Mouse (Mus musculus) right cerebral cortex, postnatal 10 days (tissue): ENCODE data around the gene Gm10447.

Experiments
- DNase-seq, 2 experiments: peaks; one replicate each; pipeline ENCODE4 v3.0.0; 2021; ENCODE audit warnings: low spot score in 2 of 2

Gm10447 gene

DNA sequence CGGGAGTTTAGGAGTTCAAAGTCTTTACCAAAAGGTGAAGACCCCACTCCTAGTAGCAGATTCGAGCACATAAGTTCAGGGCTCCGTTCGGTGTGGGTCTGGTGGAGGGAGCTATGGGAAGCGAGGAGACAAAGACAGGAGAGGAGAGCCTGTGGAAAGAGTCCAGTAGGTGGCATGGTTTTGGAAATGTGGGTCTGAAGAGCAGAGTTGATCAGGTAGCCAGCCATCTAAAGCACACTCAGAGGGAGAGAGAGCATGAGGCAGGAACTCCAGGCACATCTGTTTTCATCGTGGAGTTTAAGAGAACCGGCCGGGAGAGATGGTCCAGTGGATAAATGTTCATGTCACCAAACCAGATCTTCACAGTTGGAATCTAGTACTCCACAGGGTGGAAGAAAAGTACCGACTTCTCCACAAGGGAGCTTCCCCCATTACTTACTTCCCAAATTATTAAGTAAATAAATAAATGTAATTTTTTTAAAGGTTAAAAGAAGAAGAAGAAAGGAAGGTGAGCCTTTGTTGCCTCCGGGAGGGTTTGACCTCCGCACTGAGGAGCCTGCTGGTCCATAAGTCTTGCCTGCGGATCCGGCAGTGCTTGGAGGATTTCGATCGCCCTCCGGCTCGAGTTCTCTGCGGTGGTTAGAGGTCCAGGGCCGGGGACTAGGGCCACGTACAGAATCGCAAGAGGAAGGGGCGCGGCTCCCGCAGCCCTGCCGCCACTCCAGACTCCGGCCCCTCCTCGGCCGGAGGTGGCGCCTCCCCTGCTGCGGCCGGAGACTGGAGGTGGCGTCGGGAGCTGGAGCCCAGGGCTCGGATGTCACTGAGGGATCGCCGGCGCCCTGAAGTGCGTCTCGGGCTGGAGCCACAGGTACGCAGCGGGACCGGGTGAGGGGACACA, at the start of gene Gm10447, which contains the start of gene Shroom1:
Gene Gm10447 (minus strand): TSS at position 637 of the 898 bp plus-strand sequence.
Gene Shroom1 (plus strand): TSS at position 732 of the 898 bp plus-strand sequence.
- DNase-seq, result no peak

DNA sequence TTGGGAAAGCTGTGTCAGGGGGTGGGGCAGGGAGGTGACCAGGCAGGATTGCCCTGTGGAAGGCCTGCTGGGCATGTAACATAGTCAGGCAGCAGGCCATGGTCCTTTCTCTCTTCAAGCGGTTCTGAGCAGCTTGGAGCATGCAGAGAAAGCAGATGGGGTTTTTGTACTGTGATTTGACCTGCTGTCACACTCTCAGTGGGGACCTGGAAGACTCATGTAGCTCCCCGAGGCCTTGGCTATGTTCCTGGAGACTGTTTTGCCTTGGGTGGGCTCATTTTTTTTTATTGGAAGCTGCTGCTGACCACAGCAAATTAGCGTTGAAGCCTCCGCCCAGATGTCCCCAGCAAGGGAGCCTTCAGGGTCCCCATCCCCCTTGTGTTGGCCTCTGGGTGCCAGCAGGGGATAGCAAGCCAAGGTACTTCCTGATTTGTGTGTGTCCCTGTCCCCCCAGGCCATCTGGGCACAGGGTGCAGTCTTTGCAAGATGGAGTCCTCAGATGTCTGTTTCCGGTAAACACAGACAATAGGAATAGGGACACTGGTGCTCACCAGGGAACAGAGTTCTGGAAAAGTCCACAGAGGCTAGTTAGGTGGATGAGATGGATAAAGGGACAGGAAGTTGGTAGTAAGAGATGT, 48.2 kb upstream of the Gm10447 start:
- no peak for DNase-seq

DNA sequence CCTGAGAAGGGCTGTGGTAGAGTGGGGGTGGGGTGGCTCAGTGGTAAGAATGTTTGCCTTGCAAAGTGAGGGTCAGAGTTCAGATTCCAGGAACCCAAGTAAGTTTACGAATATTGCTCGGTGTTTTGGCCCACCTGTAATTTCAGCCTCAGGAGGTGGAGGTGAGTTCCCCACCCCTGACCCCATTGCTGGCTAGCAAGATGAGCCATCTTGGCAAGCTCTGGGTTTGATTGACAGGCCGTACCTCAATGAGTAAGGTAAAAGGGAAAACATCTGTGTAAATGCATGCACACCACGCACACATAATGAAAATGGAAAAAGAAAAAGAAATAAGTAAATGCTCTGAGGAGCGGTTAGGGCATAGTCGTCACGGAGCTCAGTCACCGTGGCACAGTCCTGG, 47.5 kb upstream of the Gm10447 start:
- DNase-seq, result no peak

- no peak for DNase-seq
Measured at GRCm38 (mm10) chr11:53503738-53504137, 46.8 kb upstream of the Gm10447 start.

- DNase-seq, result peak in 1 of 2 experiments; percentile 63
Measured at GRCm38 (mm10) chr11:53502039-53502765, 45.3 kb upstream of the Gm10447 start.

DNA sequence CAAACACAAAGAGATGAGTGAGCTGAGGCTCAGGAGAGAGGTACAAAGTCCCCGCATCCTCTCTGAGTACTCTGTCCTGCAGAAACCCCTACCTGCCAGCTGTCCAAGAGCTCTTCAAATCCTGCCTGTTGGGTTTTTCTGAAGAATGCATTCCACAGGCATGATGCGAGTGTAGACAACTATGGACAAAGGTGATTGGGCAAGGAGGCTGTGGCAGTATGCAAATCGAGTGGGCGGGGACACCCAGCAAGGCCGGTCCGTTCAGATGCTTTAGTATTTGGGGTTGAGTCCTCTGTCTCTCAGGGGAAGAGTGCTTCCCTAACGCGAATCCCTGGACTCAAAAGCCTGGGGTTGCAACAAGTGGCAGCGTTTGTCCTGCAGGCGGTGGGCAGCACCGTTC, 43.7 kb upstream of the Gm10447 start:
- DNase-seq, result no peak

DNA sequence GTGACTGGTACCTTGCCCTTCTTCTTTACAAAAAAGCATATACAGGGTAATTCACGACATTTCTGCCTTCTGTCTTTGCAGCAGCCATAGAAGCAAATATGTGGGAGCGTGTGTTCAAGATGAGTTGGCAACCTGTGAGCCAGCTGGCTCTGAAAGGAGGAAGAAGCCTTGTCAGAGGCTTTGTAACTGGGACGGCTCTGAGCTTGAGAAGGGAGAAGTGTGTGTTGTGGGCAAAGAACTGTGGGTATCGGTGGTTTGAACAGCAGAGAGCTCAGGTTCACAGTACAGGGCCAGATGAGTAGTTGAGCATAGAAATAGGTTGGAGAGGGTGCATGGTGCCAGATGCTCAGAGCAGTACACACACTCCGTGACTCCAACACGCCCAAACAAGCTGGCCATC, 40.0 kb upstream of the Gm10447 start:
- peak; percentile 59 to 65 for DNase-seq

DNA sequence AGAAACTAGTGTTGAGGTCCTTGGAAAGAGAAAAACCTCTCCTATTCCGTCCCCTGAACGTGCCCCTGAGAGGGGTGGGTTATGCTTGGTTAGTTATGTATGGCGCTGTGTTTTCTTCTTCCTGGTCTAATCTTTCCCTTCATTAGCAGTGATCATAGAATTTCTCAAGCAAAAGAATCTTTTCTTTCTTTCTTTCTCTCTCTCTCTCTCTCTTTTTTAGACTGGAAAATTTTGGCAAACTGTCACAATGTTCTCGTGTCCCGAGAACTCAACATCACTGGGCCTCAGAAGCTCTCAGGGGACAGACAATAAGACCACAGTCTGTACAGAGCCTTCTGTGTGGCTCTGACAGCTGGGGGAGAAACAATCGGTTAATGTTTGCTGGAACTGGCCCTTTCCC, 38.5 kb upstream of the Gm10447 start:
- DNase-seq, result no peak

DNA sequence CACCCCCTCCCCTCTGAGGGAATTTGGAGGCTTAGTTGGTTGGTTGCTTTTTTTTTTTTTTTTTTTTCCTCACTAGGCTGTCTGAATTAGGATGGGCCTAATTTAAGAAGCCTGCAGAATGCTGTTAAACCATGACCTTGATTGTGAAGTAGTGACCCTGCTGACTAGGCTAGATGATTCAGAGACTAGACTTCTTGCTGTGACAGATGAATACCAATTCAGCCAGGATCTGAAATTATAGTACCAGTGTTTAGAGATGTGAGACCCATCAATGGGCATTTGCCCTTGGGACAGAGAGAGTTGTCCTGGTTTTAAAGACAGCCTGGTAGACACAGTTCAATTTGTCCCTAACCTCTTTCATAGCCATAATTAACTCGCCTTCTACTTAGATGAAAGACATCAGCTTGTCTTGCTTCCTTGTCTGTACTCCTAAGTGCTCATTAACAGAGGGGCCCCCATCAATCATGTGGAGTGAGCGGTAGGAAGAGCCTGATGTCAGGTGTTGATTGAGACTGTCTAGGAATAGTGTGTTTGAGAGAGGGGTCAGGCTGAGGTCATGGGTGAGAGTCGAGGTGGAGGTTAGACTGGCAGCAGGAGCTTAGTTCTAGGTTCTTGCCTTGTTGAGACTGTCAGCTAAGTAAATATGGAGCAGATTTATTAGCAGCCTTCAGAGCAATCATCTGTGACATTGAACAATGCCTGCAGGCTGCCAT, 36.5 kb upstream of the Gm10447 start:
- no peak for DNase-seq

GRCm38 (mm10) chr11:53491954-53492401, 35.1 kb upstream of the Gm10447 start:
- DNase-seq, result no peak

DNA sequence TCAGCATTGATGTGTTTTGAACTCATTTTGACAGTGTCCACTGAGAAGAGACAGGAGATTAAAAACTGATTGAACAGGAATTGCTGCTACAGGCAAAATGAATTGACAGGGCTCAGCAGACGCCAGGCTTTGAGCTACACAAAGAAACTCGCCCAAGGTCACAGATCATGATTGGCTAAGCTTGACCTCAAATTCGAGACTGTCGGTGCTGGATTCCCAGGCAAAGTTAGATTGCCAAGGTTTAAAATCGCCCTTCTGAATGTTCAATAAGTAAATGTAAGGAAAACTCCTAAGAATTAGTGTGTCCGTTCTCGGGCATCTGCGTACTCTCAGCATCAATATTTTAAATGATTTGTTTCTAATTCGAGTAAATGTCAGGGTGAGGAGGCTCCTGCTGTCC, 32.5 kb upstream of the Gm10447 start:
- DNase-seq, result no peak

GRCm38 (mm10) chr11:53489007-53489406, 32.1 kb upstream of the Gm10447 start:
- no peak for DNase-seq

DNA sequence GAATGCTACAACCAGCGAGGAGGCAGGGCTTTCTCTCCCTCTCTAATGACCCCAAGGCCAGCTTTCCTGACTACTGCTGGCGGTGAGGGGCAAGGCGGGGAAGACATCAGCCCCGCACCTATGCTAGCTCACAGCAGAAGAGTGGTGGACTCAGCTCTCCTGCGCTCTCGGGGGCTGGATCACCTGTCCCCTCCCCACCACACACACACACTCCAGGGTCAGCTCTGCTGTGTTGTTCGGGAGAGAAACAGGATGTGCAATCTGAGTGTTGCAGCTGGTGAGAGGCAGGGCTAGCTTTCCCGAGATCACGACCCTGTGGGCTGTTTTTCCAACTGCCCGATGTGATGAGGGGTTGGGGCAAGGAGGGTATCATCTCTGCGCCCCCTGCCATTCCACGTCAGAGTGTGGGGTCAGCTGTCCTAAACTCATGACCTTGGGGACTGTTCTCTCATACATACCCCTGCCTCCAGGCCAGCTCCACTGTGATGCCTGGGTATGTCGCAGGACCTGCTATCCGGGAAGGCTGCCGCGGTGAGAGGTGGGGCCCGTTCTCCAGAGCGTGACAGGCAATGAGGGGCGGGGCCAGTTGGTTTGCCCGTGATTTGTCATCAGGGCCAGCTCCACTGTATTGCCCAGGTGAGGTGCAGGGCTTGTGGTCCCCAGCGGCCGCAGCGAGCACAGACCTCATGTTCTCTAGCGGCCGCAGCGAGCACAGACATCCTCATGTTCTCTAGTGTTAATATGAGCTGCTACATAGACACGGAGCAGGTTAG, 30.1 kb upstream of the Gm10447 start:
- DNase-seq, result no peak

- DNase-seq, result no peak
Measured at GRCm38 (mm10) chr11:53486351-53486750, 29.4 kb upstream of the Gm10447 start.

DNA sequence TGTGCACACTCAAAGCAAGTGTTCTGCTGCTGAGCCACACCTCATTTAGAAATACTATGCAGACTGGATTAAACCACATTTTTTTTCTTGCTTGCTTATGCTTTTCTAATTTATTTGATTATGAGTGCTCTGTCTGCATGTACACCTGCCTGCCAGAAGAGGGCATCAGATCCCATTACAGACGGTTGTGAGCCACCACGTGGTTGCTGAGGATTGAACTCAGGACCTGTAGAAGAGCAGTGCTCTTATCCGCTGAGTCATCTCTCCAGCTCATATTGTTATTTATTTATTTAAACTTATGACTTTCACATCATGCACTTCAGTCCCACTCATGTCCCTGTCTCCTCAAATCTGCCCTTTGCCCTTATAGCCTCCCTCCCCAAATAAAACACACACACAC, 28.8 kb upstream of the Gm10447 start:
- no peak for DNase-seq

DNA sequence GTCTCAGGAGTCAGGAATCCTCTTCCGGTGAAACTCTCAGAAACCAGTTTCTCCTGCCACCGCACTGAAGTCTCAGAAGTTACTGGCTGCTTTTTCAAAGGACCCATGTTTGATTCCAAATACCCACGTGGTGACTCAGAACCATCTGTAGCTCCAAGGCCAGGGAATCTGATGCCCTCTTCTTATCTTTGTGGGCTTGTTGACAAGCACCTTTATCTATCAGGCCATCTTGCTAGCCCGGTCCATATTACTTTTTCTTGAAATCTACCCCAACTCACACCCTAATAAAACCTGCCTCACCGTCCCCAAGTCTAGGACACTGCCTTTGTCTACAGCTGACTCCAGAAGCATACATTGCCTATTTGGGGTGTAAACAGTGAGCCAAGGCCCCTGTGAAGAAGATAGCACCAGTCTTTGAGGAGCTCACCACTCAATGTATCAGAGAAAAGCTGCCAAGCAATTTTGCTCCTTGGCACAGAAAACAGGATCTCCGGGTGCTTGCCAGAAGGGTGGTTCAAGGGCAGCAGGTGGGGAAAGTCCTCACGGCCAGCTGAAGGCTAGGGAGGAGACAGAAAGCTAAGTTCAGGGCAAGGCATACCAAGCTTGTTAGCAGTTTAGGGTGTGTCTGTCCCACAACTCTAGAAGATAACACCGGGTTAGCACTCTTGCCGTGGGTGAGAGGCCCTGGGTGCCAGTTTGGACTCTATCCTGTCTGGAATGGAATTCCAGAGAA, 26.4 kb upstream of the Gm10447 start:
- DNase-seq, result no peak

- DNase-seq, result no peak
Measured at GRCm38 (mm10) chr11:53481088-53481730, 24.3 kb upstream of the Gm10447 start.

- DNase-seq, result peak; percentile 75 to 80
Measured at GRCm38 (mm10) chr11:53479783-53480301, 22.9 kb upstream of the Gm10447 start, which contains the start of the genes Gm9945 and Sowaha. TSS of gene Gm9945 (plus strand) at chr11:53480166. TSS of gene Sowaha (minus strand) at chr11:53480274.

DNA sequence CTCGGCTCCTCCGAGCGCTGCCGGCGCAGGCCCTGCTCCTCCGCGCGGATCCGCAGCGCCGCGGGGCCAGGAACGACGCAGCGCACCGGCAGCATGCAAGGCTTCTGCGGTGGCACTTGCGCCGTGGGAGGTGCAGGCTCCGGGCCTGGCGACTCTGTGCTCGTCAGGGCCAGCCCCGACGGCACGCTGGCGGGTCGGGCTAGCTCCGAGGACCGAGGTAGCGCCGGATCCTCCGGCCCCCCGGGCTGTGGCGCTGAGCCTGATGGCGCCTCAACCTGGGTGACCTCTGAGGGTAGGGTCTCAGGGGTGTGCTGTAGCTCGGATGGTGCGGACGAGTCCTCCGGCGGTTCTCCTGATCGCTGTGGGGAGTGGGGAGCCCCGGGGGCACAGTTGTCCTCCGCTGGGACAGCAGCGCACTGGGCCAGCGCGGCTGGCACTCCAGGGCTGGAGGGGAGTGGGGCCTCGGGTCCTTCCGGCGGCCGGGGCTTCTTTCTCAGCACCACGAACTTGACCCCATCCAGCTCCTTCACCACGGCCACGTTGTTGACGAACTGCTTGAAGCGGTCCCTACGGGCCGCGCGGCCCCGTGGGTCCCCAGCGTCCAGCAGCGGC, 22.4 kb upstream of the Gm10447 start:
- DNase-seq, result peak in 1 of 2 experiments; percentile 62
